Mouse (Mus musculus) hindbrain, embryonic 16.5 days (tissue): ENCODE measurements around the gene Pkd1l1. TPM values are rescaled to one million over a fixed set of nuclear protein-coding genes. Genes with fewer than 3 reads are reported as not detected.

Source experiments
- ATAC-seq: fragments of 200-750 bp; cut with Nextera tagmentation; 2 replicates; pipeline ENCODE4 v1.8.0; 2017; ENCODE audit warnings: moderate TSS enrichment, moderate library complexity
- H3K27ac ChIP-seq: fragments of 300-500 bp; sonication (generic); 2 replicates; pipeline ENCODE4 v1.5.1; 2014; ENCODE audit warnings: low read depth, mild to moderate bottlenecking, control low read depth, low read length, moderate library complexity
- H3K27me3 ChIP-seq: fragments of 300-500 bp; sonication (generic); replicated peaks from 2 replicates; pipeline ENCODE4 v1.6.1; 2014; ENCODE audit warnings: low read length; ENCODE audit not compliant: control insufficient read depth, insufficient read depth
- H3K36me3 ChIP-seq: fragments of 300-500 bp; sonication (generic); 2 replicates; pipeline ENCODE4 v1.6.1; 2014; ENCODE audit warnings: mild to moderate bottlenecking, low read length, moderate library complexity, mixed read lengths; ENCODE audit not compliant: control insufficient read depth, insufficient read depth
- H3K4me1 ChIP-seq: fragments of 300-500 bp; sonication (generic); 2 replicates; pipeline ENCODE4 v1.6.1; 2014; ENCODE audit warnings: low read depth, low read length; ENCODE audit not compliant: control insufficient read depth, insufficient read depth
- H3K4me2 ChIP-seq: fragments of 300-500 bp; sonication (generic); 2 replicates; pipeline ENCODE4 v1.6.1; 2014; ENCODE audit warnings: mild to moderate bottlenecking, low read length, control low read depth, moderate library complexity
- H3K4me3 ChIP-seq: fragments of 300-500 bp; sonication (generic); 2 replicates; pipeline ENCODE4 v1.5.1; 2014; ENCODE audit warnings: mild to moderate bottlenecking, low read length, control low read depth, moderate library complexity
- H3K9ac ChIP-seq: fragments of 300-500 bp; sonication (generic); 2 replicates; pipeline ENCODE4 v1.6.1; 2014; ENCODE audit warnings: low read depth, mild to moderate bottlenecking, control low read depth, low read length, moderate library complexity
- H3K9me3 ChIP-seq: fragments of 300-500 bp; sonication (generic); 2 replicates; pipeline ENCODE4 v1.6.1; 2014; ENCODE audit warnings: mild to moderate bottlenecking, low read length, moderate library complexity; ENCODE audit not compliant: control insufficient read depth
- WGBS: fragments of 180-500 bp; shearing (Covaris S2); extraction: QIAGEN DNeasy Blood & Tissue Kit; methylation state at CpG from one replicate; pipeline ENCODE4 v1.1.7; 2014; 5-methylcytosine and 5-hydroxymethylcytosine counted together
- polyA plus RNA-seq: library from polyadenylated mRNA; unstranded; fragments of >200 nt; fragmentation: Nextera tagmentation; extraction: Ambion mirVana; gene quantifications from 2 replicates; pipeline ENCODE4 v1.2.1, GENCODE M21; 2015

The Pkd1l1 gene
- polyA plus RNA-seq, 1 experiment from 2014 or later: 0.25 TPM

- Histone ChIP-seq H3K9me3 (no peaks in the 10 kb centered on the region), H3K27ac (no peak overlapping the region), H3K9ac (no peak overlapping the region), H3K27me3 (no peaks in the 10 kb centered on the region), H3K4me2 (no peak overlapping the region), H3K4me1 (no peaks in the 10 kb centered on the region), H3K36me3 (no peaks in the 10 kb centered on the region), H3K4me3 (no peak overlapping the region)
- ATAC-seq: no peak
- WGBS: 96% methylated on average over 7 of the region's 7 CpGs
Measured at GRCm38 (mm10) chr11:8866021-8866420, 107.0 kb downstream of the Pkd1l1 start.

- Histone ChIP-seq H3K4me3 (no peak overlapping the region), H3K4me1 (no peaks in the 10 kb centered on the region), H3K27me3 (no peaks in the 10 kb centered on the region), H3K4me2 (no peak overlapping the region), H3K27ac (peak overlapping the region; percentile 68), H3K36me3 (no peaks in the 10 kb centered on the region), H3K9me3 (no peaks in the 10 kb centered on the region), H3K9ac (no peak overlapping the region)
- ATAC-seq: peak; percentile 94
- 46% methylated on average over 8 of the region's 8 CpGs for WGBS
Measured at GRCm38 (mm10) chr11:8863955-8864675, 109.0 kb downstream of the Pkd1l1 start.

- Histone ChIP-seq H3K4me1 (no peaks in the 10 kb centered on the region), H3K9ac (no peak overlapping the region), H3K27me3 (no peaks in the 10 kb centered on the region), H3K27ac (no peak overlapping the region), H3K9me3 (no peaks in the 10 kb centered on the region), H3K4me2 (no peak overlapping the region), H3K4me3 (no peak overlapping the region), H3K36me3 (no peaks in the 10 kb centered on the region)
- no peak for ATAC-seq
- 92% methylated on average over 4 of the region's 4 CpGs for WGBS
Measured at GRCm38 (mm10) chr11:8862426-8862825, 110.6 kb downstream of the Pkd1l1 start.

- Histone ChIP-seq H3K4me2 (no peak overlapping the region), H3K27ac (no peak overlapping the region), H3K4me3 (no peak overlapping the region), H3K4me1 (no peaks in the 10 kb centered on the region), H3K36me3 (no peaks in the 10 kb centered on the region), H3K27me3 (no peaks in the 10 kb centered on the region), H3K9ac (no peak overlapping the region), H3K9me3 (no peaks in the 10 kb centered on the region)
- ATAC-seq: no peak
- WGBS: 68% methylated on average over 4 of the region's 4 CpGs
Measured at GRCm38 (mm10) chr11:8861978-8862377, 111.1 kb downstream of the Pkd1l1 start.

- no peak overlapping the region for H3K4me3 ChIP-seq
- H3K9ac ChIP-seq: no peak overlapping the region
- H3K27me3 ChIP-seq: no peaks in the 10 kb centered on the region
- no peak for ATAC-seq
- no peaks in the 10 kb centered on the region for H3K9me3 ChIP-seq
- no peaks in the 10 kb centered on the region for H3K36me3 ChIP-seq
- 27% methylated on average over 3 of the region's 3 CpGs for WGBS
- no peak overlapping the region for H3K27ac ChIP-seq
- no peak overlapping the region for H3K4me2 ChIP-seq
- H3K4me1 ChIP-seq: no peaks in the 10 kb centered on the region
Measured at GRCm38 (mm10) chr11:8860878-8861277, 112.2 kb downstream of the Pkd1l1 start.

GRCm38 (mm10) chr11:8859868-8860267 lies 113.2 kb downstream of the Pkd1l1 start:
- no peak overlapping the region for H3K4me3 ChIP-seq
- no peak overlapping the region for H3K4me2 ChIP-seq
- WGBS: 39% methylated on average over 5 of the region's 5 CpGs
- H3K36me3 ChIP-seq: no peaks in the 10 kb centered on the region
- H3K27me3 ChIP-seq: no peaks in the 10 kb centered on the region
- no peaks in the 10 kb centered on the region for H3K9me3 ChIP-seq
- H3K4me1 ChIP-seq: no peaks in the 10 kb centered on the region
- no peak overlapping the region for H3K9ac ChIP-seq
- no peak overlapping the region for H3K27ac ChIP-seq
- ATAC-seq: no peak

- no peak overlapping the region for H3K27ac ChIP-seq
- H3K27me3 ChIP-seq: no peaks in the 10 kb centered on the region
- H3K9me3 ChIP-seq: no peaks in the 10 kb centered on the region
- ATAC-seq: no peak
- no peak overlapping the region for H3K4me2 ChIP-seq
- H3K4me1 ChIP-seq: no peaks in the 10 kb centered on the region
- 54% methylated on average over 3 of the region's 3 CpGs for WGBS
- H3K36me3 ChIP-seq: no peaks in the 10 kb centered on the region
- no peak overlapping the region for H3K9ac ChIP-seq
- no peak overlapping the region for H3K4me3 ChIP-seq
Measured at GRCm38 (mm10) chr11:8859041-8859440, 114.0 kb downstream of the Pkd1l1 start.

- Histone ChIP-seq H3K9me3 (no peaks in the 10 kb centered on the region), H3K4me1 (no peaks in the 10 kb centered on the region), H3K4me3 (no peak overlapping the region), H3K9ac (no peak overlapping the region), H3K27ac (no peak overlapping the region), H3K27me3 (no peaks in the 10 kb centered on the region), H3K36me3 (no peaks in the 10 kb centered on the region), H3K4me2 (no peak overlapping the region)
- WGBS: 56% methylated on average over 5 of the region's 5 CpGs
- ATAC-seq: no peak
Measured at GRCm38 (mm10) chr11:8856125-8856524, 116.9 kb downstream of the Pkd1l1 start.

GRCm38 (mm10) chr11:8848049-8848448 lies 125.0 kb downstream of the Pkd1l1 start:
- no peaks in the 10 kb centered on the region for H3K4me1 ChIP-seq
- no peaks in the 10 kb centered on the region for H3K36me3 ChIP-seq
- H3K27ac ChIP-seq: no peak overlapping the region
- no peak overlapping the region for H3K9ac ChIP-seq
- ATAC-seq: no peak
- no peaks in the 10 kb centered on the region for H3K27me3 ChIP-seq
- H3K4me2 ChIP-seq: no peak overlapping the region
- no peak overlapping the region for H3K4me3 ChIP-seq
- H3K9me3 ChIP-seq: no peaks in the 10 kb centered on the region
